Mouse (Mus musculus): ENCODE data around the gene Tmem116. TPM values are rescaled to one million over a fixed set of nuclear protein-coding genes. Genes with fewer than 3 reads are reported as not detected.

Gene Tmem116
- polyA plus RNA-seq, 1 experiment, result 0.54 TPM

DNA sequence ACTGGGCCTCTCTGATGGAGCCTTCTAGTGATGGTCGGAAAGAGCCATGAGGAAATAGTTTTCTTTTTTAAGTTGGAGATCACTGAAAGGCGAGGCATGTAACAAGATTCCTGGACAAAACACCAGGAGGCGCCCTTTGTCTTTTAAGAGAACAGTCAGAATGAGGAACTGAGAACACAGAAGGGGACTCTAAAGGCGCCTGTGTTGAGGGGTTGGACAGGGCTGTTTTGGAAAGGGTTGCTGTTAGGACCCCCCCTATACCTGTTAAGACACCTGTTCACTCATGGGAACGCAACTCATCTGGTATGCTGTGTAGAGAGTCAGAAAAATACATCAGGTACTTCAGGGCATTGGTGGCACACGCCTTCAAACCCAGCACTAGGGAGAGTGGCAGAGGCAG lies 1.7 kb upstream of the Tmem116 start:
- no peak overlapping the region for H3ac ChIP-seq (ENCODE audit: control insufficient read depth, insufficient read length, low read depth)
- H3K4me3 ChIP-seq (ENCODE audit: insufficient read depth, poor library complexity, severe bottlenecking), result no peak overlapping the region
- peaks cover 61% of the 10 kb centered on the region for H3K79me2 ChIP-seq (ENCODE audit: control insufficient read depth, insufficient read depth)
- peaks cover 49% of the 10 kb centered on the region for H3K36me3 ChIP-seq (ENCODE audit: control insufficient read depth, insufficient read depth)
- H3K79me3 ChIP-seq (ENCODE audit: low read depth), result peaks cover 26% of the 10 kb centered on the region
- no peak for TF ChIP-seq FOSL1 (IDR thresholded peaks at IDR 0.05; ENCODE audit: insufficient read depth, low read length, poor library complexity, severe bottlenecking)
- TF ChIP-seq MYOD1 (IDR thresholded peaks at IDR 0.05; ENCODE audit: control insufficient read depth, insufficient read length, low read depth), result no peak
- TF ChIP-seq MYOG (IDR thresholded peaks at IDR 0.05; ENCODE audit: control insufficient read depth, extremely low read depth, insufficient read length), result no peak
- TF ChIP-seq MAX (IDR thresholded peaks at IDR 0.05), result no peak
- no peak for TF ChIP-seq CTCF (IDR thresholded peaks at IDR 0.05; ENCODE audit: control insufficient read depth, insufficient read depth, insufficient read length)
- TF ChIP-seq USF1 (IDR thresholded peaks at IDR 0.05; ENCODE audit: low read depth), result no peak
- no peak for TF ChIP-seq CEBPB (IDR thresholded peaks at IDR 0.05; ENCODE audit: low read depth)
- H3K27me3 ChIP-seq (ENCODE audit: control insufficient read depth, insufficient read depth, insufficient read length), result no peaks in the 10 kb centered on the region

GRCm38 (mm10) chr5:121450476-121450875 lies 1.2 kb upstream of the Tmem116 start:
- Histone ChIP-seq H3K4me3 (ENCODE audit: insufficient read depth, poor library complexity, severe bottlenecking) (no peak overlapping the region), H3K79me2 (ENCODE audit: control insufficient read depth, insufficient read depth) (peaks cover 61% of the 10 kb centered on the region), H3K36me3 (ENCODE audit: control insufficient read depth, insufficient read depth) (peaks cover 44% of the 10 kb centered on the region), H3K79me3 (ENCODE audit: low read depth) (peaks cover 26% of the 10 kb centered on the region), H3ac (ENCODE audit: control insufficient read depth, insufficient read length, low read depth) (no peak overlapping the region), H3K27me3 (ENCODE audit: control insufficient read depth, insufficient read depth, insufficient read length) (no peaks in the 10 kb centered on the region)
- TF ChIP-seq CEBPB (IDR thresholded peaks at IDR 0.05; ENCODE audit: low read depth), result no peak
- TF ChIP-seq MAX (IDR thresholded peaks at IDR 0.05), result no peak

- peaks cover 26% of the 10 kb centered on the region for H3K79me3 ChIP-seq (ENCODE audit: low read depth)
- peak overlapping the region; percentile 89 for H3K4me3 ChIP-seq (ENCODE audit: insufficient read depth, poor library complexity, severe bottlenecking)
- peaks cover 37% of the 10 kb centered on the region for H3K36me3 ChIP-seq (ENCODE audit: control insufficient read depth, insufficient read depth)
- TF ChIP-seq CTCF (IDR thresholded peaks at IDR 0.05; ENCODE audit: control insufficient read depth, insufficient read depth, insufficient read length), result no peak
- no peak for TF ChIP-seq MYOD1 (IDR thresholded peaks at IDR 0.05; ENCODE audit: control insufficient read depth, insufficient read length, low read depth)
- no peak for TF ChIP-seq MAX (IDR thresholded peaks at IDR 0.05)
- TF ChIP-seq CEBPB (IDR thresholded peaks at IDR 0.05; ENCODE audit: low read depth), result no peak
- no peak for TF ChIP-seq FOSL1 (IDR thresholded peaks at IDR 0.05; ENCODE audit: insufficient read depth, low read length, poor library complexity, severe bottlenecking)
- H3K79me2 ChIP-seq (ENCODE audit: control insufficient read depth, insufficient read depth), result peaks cover 61% of the 10 kb centered on the region
- no peak overlapping the region for H3ac ChIP-seq (ENCODE audit: control insufficient read depth, insufficient read length, low read depth)
- H3K27me3 ChIP-seq (ENCODE audit: control insufficient read depth, insufficient read depth, insufficient read length), result no peaks in the 10 kb centered on the region
Observed at GRCm38 (mm10) chr5:121451203-121451602, 490 bp upstream of the Tmem116 start.

- TF ChIP-seq MAX (IDR thresholded peaks at IDR 0.05) (no peak), MYOD1 (IDR thresholded peaks at IDR 0.05; ENCODE audit: control insufficient read depth, insufficient read length, low read depth) (no peak), USF1 (IDR thresholded peaks at IDR 0.05; ENCODE audit: low read depth) (no peak), MYOG (IDR thresholded peaks at IDR 0.05; ENCODE audit: control insufficient read depth, extremely low read depth, insufficient read length) (no peak), CTCF (IDR thresholded peaks at IDR 0.05; ENCODE audit: control insufficient read depth, insufficient read depth, insufficient read length) (no peak), FOSL1 (IDR thresholded peaks at IDR 0.05; ENCODE audit: insufficient read depth, low read length, poor library complexity, severe bottlenecking) (no peak), CEBPB (IDR thresholded peaks at IDR 0.05; ENCODE audit: low read depth) (no peak)
- H3K36me3 ChIP-seq (ENCODE audit: control insufficient read depth, insufficient read depth), result peaks cover 27% of the 10 kb centered on the region
- H3K79me2 ChIP-seq (ENCODE audit: control insufficient read depth, insufficient read depth), result peaks cover 54% of the 10 kb centered on the region
- peak within 1 kb of the TSS; percentile 89 for H3K4me3 ChIP-seq (ENCODE audit: insufficient read depth, poor library complexity, severe bottlenecking)
- peaks cover 25% of the 10 kb centered on the region for H3K79me3 ChIP-seq (ENCODE audit: low read depth)
- no peaks in the 10 kb centered on the region for H3K27me3 ChIP-seq (ENCODE audit: control insufficient read depth, insufficient read depth, insufficient read length)
- peak within 1 kb of the TSS; percentile 92 for H3ac ChIP-seq (ENCODE audit: control insufficient read depth, insufficient read length, low read depth)
Observed at GRCm38 (mm10) chr5:121452026-121452869, 555 bp downstream of the Tmem116 start, which contains the start of gene Erp29. Gene Erp29, minus strand, starts transcription at chr5:121452506.

DNA sequence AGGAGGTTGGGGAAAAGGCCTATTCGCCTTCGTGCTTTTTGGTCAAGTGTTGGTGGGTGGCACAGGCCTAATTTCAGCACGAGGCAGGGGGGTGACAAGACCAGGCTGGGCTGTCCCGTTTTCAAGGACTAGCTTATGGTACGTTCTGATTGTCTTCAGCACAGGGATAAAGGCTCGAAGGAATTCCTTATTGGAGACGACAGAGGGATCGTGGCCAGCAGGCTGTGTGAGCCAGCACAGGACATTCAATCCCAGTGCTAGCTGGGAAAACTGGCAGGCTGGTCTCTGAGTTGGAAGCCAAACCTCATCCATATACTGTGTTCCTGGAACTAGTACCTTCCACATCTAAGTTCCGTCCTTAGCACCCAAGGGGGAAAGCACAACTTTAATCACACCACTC lies 1.2 kb downstream of the Tmem116 start:
- peak overlapping the region; percentile 87 for H3ac ChIP-seq (ENCODE audit: control insufficient read depth, insufficient read length, low read depth)
- H3K36me3 ChIP-seq (ENCODE audit: control insufficient read depth, insufficient read depth), result peaks cover 20% of the 10 kb centered on the region
- TF ChIP-seq USF1 (IDR thresholded peaks at IDR 0.05; ENCODE audit: low read depth) (no peak), CEBPB (IDR thresholded peaks at IDR 0.05; ENCODE audit: low read depth) (no peak), FOSL1 (IDR thresholded peaks at IDR 0.05; ENCODE audit: insufficient read depth, low read length, poor library complexity, severe bottlenecking) (no peak), MAX (IDR thresholded peaks at IDR 0.05) (no peak), MYOG (IDR thresholded peaks at IDR 0.05; ENCODE audit: control insufficient read depth, extremely low read depth, insufficient read length) (no peak), MYOD1 (IDR thresholded peaks at IDR 0.05; ENCODE audit: control insufficient read depth, insufficient read length, low read depth) (no peak), CTCF (IDR thresholded peaks at IDR 0.05; ENCODE audit: control insufficient read depth, insufficient read depth, insufficient read length) (no peak)
- H3K4me3 ChIP-seq (ENCODE audit: insufficient read depth, poor library complexity, severe bottlenecking), result peak overlapping the region; percentile 58
- peaks cover 48% of the 10 kb centered on the region for H3K79me2 ChIP-seq (ENCODE audit: control insufficient read depth, insufficient read depth)
- no peaks in the 10 kb centered on the region for H3K27me3 ChIP-seq (ENCODE audit: control insufficient read depth, insufficient read depth, insufficient read length)
- H3K79me3 ChIP-seq (ENCODE audit: low read depth), result peaks cover 23% of the 10 kb centered on the region
